Mouse (Mus musculus) CH12.LX (cell line): ENCODE measurements at regions not wholly inside any gene's neighbourhood (a gene's known extent, or its start where the extent isn't known, plus 50 kb on each side); places are given as distances from the start of the nearest gene placed in this dataset.

Source experiments
- CTCF ChIP-seq, 2 experiments: IDR thresholded peaks in 1 of 2; conservative IDR thresholded peaks in 1 of 2; 2 replicates each; pipeline ENCODE4 v1.5.1; 2011 to 2012; ENCODE audit warnings: low read depth in 2 of 2, low read length in 2 of 2, improper control_type of control experiment in 1 of 2, inconsistent platforms in 1 of 2, mild to moderate bottlenecking in 1 of 2, moderate library complexity in 1 of 2
- ELF1 ChIP-seq: IDR thresholded peaks from 2 replicates; pipeline ENCODE4 v1.6.1; 2014; ENCODE audit warnings: low read depth, mild to moderate bottlenecking, inconsistent platforms, low read length, improper control_type of control experiment

DNA sequence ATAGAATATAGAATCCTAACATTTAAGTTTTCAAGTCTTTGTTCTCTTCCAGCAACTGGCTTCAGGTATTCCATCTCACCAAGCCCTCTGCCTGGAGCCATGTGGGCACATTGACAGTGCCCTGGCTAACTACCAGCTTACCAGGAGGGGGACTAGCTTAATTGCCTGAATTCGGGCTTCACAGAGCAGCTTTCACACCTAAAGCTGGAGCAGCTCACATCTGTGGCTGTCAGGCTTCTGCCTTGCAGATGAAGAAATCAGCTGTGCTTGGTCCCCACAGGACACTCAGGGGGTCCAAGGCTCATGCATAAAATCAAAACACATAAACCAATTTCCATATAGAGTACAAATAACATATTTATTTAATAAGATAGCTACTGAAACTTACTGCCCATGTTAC, 1058.5 kb upstream of the Cited2 start:
- TF ChIP-seq ELF1 = no peak
- no peak for TF ChIP-seq CTCF (conservative IDR thresholded peaks at IDR 0.05 in 1 of 2, IDR thresholded peaks at IDR 0.05 in 1 of 2; ENCODE audit: low read depth in 2 of 2, low read length in 2 of 2)
